Mouse (Mus musculus) ZHBTc4 (cell line): ENCODE data around the gene Zfp652.

Experiments used
- DNase-seq: peaks from one replicate; pipeline ENCODE4 v3.0.0-alpha.2; 2011; ENCODE audit warnings: low read depth, low spot score

Gene Zfp652

DNA sequence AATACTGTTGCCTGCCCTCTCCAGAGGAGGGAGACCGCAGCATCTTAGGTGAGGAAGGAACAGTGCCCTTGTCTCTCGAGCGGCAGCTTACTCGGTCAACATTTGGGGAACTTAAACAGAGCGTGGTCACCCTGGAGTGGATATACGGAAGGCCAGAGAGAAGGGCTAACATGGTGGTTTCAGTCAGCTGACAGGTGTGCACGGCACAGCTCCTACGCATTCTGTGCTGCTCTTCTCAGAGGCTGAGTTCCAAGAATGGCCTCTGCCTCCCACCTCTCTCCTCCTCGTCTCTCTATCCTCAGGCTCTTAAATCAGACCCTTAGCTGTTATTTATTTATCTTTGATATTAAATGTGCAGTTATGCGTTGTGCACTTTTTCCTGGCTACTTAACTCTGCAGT, 52.9 kb downstream of the Zfp652 start:
- DNase-seq, result no peak

GRCm38 (mm10) chr11:95768244-95768643, 55.8 kb downstream of the Zfp652 start:
- DNase-seq, result no peak

DNA sequence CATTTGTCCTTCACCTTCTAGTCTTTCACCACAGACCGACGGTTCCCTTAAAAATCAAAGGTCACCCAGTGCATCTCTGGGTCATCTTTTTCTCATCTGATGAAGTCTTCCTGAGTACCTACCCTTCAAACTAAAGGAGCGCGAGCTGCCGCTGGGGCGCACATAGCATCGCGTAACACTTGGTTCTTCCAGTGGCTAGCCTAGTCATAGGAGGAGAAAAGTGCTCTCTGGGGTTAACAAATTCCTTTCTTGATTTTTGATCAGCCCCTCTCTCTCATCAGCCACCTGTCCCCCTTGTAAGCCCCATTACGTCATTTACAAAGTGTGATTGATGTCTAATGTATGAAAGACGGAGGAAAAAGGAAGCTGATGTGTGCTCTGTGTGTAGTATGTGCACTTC, 56.7 kb downstream of the Zfp652 start:
- peak; percentile 38 for DNase-seq

DNA sequence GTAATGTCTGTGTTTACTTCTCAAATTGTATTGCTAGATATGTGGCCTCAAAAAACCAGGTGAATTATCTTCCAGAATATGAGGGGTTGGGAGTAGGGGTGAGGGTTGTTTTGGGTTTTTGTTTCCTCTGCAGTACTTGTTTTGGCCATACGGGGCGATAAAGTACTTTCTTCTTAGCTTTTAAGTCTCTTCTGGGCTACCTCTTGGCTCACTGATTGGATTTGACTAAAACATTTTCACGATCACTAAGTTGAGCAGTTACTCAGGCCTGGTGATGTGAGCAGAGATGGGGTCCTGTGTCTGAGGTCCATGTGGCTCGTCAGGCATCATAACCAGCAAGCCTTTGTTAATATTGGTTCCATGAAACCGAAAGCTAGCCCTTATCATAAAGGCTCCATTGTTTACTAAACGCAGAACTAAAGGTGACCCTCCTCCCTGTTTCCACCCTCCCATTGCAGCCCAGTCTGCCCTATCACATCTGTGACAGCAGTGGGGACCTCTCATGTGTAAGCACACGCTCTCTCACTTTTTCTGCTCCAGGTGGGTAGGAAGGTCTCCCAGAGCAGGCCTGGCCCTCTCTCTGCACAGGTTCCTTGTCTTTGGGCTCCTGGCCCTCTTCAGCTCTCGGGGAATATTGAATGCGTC, 58.4 kb downstream of the Zfp652 start:
- DNase-seq, result peak; percentile 68

DNA sequence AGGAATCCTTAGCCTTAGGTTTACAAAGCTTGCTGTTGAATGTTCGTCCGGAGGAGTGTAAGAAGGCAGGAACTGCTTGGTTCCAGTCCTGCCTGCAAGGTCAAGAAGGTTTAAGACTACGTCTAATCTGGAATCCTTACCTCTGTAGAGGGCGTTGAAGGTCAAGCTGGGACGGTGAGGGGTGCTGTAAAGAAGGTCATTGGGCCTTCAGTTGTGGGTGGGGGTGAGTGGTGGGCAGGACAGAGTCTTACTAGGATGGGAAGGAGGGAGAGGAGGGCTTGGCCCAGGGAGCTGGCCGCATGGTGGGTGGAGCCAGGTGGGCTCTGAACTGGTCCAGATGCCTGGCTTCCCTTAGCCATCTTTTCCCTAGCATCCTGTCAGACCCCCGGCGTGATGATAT, 59.2 kb downstream of the Zfp652 start:
- peak; percentile 53 for DNase-seq

GRCm38 (mm10) chr11:95773264-95773663, 60.8 kb downstream of the Zfp652 start:
- no peak for DNase-seq

GRCm38 (mm10) chr11:95777323-95778297, 65.1 kb downstream of the Zfp652 start:
- peak; percentile 48 for DNase-seq

- peak; percentile 62 for DNase-seq
Observed at GRCm38 (mm10) chr11:95778831-95779251, 66.4 kb downstream of the Zfp652 start.

GRCm38 (mm10) chr11:95779366-95779765, 66.9 kb downstream of the Zfp652 start:
- DNase-seq, result no peak

GRCm38 (mm10) chr11:95780480-95780879, 68.0 kb downstream of the Zfp652 start:
- no peak for DNase-seq

- DNase-seq, result peak; percentile 69
Observed at GRCm38 (mm10) chr11:95781557-95781956, 69.1 kb downstream of the Zfp652 start.

GRCm38 (mm10) chr11:95783457-95783856, 71.0 kb downstream of the Zfp652 start:
- DNase-seq, result no peak

DNA sequence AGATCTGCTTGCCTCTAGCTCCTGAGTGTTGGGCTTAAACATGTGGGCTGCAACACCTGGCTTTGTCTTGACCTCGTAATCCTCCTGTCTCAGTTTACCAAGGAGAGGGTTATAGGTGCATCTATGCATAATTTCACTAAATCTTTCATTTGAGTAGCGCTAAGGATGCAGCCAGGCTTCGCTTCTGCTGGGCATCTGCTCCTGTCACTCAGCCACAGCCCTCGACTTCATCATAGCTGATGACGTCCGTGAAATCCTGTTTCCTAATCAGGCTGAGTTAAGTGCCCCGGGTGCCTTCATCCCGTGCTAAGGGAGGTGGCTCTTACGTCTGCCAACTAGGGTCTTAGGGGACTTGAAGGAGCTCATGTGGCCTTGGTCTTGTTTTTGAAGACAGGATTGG, 71.5 kb downstream of the Zfp652 start:
- DNase-seq, result no peak

DNA sequence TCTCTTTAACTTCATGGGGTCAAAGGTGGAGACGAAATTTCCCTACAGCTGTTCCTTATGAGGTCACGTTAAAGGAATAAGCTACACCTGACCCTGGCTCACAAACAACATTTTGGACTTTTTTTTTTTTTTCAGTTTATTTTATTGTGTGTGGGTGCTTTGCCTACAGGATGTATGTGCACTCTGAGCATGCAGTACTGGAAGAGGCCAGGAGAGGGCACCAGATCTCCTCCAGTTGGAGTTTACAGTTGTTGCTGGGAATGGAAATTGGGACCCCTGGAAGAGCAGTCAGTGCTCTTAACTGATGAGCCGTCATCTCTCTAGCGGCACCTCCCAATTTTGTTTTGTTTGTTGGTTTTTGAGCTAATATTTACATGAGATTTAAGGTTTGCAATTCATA, 73.2 kb downstream of the Zfp652 start:
- DNase-seq, result peak; percentile 90

DNA sequence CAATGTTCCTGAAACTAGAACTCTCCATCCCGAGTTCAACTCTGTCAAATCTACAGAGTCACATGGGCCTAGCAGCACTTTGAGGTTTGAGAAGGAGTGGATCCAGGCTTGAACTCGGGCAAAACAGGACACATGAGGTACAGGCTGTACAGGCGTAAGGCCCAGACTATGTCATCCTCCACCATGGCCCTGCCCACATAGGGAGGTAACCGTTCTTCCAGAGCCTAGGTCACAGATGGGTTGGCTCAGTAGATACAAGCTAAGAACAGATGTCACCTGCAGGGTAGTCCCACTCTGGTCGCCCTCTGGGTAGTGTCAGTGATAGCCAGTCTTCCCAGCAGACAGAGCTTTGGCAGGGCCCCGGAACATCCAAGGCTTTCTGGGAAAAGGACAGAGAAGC, 74.0 kb downstream of the Zfp652 start:
- DNase-seq, result no peak

- no peak for DNase-seq
Observed at GRCm38 (mm10) chr11:95789451-95789891, 77.0 kb downstream of the Zfp652 start.

- DNase-seq, result no peak
Observed at GRCm38 (mm10) chr11:95791787-95792186, 79.3 kb downstream of the Zfp652 start.

- DNase-seq, result no peak
Observed at GRCm38 (mm10) chr11:95792950-95793509, 80.6 kb downstream of the Zfp652 start.

DNA sequence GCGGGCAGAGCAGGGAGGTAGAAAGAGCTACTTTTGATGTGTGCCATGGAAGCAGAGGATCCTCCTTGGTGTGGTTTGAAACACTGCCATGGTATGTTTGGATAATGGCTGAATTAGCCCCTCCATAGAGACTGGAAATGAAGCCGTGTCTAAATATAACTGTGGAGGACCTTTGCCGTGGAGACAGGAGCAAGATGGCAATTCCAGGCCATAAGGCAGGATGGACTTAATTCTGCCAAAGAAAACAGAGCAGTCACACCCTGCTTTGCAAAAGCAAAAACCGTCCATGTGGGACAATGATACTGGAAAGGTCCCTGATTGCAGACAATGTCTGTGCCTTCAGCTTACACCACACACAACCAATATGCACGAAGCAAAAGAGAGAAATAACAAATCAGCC, 81.7 kb downstream of the Zfp652 start:
- DNase-seq, result no peak

- no peak for DNase-seq
Observed at GRCm38 (mm10) chr11:95795582-95795981, 83.1 kb downstream of the Zfp652 start.

- no peak for DNase-seq
Observed at GRCm38 (mm10) chr11:95805010-95805409, 92.5 kb downstream of the Zfp652 start.

GRCm38 (mm10) chr11:95805527-95805926, 93.1 kb downstream of the Zfp652 start:
- DNase-seq, result peak; percentile 68
